In genomic region chr4:138819101-138819500, GRCm38 (mm10) we compare ENCODE assay signal across 9 mouse cellular contexts. TPM values are rescaled to one million over a fixed set of nuclear protein-coding genes. Genes with fewer than 3 reads are reported as not detected.
DNase-seq lines count a peak whose midpoint lies in the region; ATAC-seq lines count a peak whose summit lies in the region.
"Had no signal": no experiment of that assay in that cellular context is flagged by ENCODE, and none has a peak within 500 bp of the region (broad histone marks: within the 10 kb centered on the region; RNA-seq: fewer than 3 reads in every experiment).

No protein-coding gene starts in this region.

- no peak overlapping the region for H3K4me2 ChIP-seq in lung, embryonic 15.5 days
- H3K4me2 ChIP-seq in forebrain, embryonic 15.5 days (replicated peaks): no peak overlapping the region
- H3K4me2 ChIP-seq: neural tube, embryonic 12.5 days had no signal

- H3K9me3 ChIP-seq in heart, embryonic 10.5 days: no peaks in the 10 kb centered on the region
- no peaks in the 10 kb centered on the region for H3K9me3 ChIP-seq in lung, embryonic 15.5 days
- no peaks in the 10 kb centered on the region for H3K9me3 ChIP-seq in forebrain, embryonic 15.5 days

- peaks cover 18% of the 10 kb centered on the region for H3K4me1 ChIP-seq in heart, embryonic 10.5 days
- peaks cover 14% of the 10 kb centered on the region for H3K4me1 ChIP-seq in lung, embryonic 15.5 days
- peaks cover 5% of the 10 kb centered on the region; the same call in 1 of the 2 replicates for H3K4me1 ChIP-seq in forebrain, embryonic 15.5 days
- H3K4me1 ChIP-seq: neural tube, embryonic 12.5 days had no signal

- no peaks in the 10 kb centered on the region for H3K36me3 ChIP-seq in heart, embryonic 10.5 days
- no peaks in the 10 kb centered on the region for H3K36me3 ChIP-seq in lung, embryonic 15.5 days
- H3K36me3 ChIP-seq in forebrain, embryonic 15.5 days: no peaks in the 10 kb centered on the region
- H3K36me3 ChIP-seq: neural tube, embryonic 12.5 days had no signal

- peaks cover 9% of the 10 kb centered on the region; the same call in 1 of the 2 replicates for H3K27me3 ChIP-seq in heart, embryonic 10.5 days (ENCODE audit: insufficient read depth, poor library complexity, severe bottlenecking)
- no peaks in the 10 kb centered on the region for H3K27me3 ChIP-seq in lung, embryonic 15.5 days
- no peaks in the 10 kb centered on the region for H3K27me3 ChIP-seq in forebrain, embryonic 15.5 days
- H3K27me3 ChIP-seq: neural tube, embryonic 12.5 days had no signal

- 0 out of 2 replicates have a peak, but pooled peaks have one; percentile 59 for ATAC-seq in lung, embryonic 15.5 days (ENCODE audit: borderline replicate concordance, extremely low read depth, low FRiP score, low TSS enrichment)
- ATAC-seq in megakaryocyte-erythroid progenitor cell, adult 5-6 weeks (replicated peaks; ENCODE audit: low FRiP score, low TSS enrichment, poor library complexity, severe bottlenecking): no peak
- no peak for ATAC-seq in forebrain, embryonic 15.5 days (replicated peaks)

- H3K4me3 ChIP-seq in heart, embryonic 10.5 days: peak overlapping the region; percentile 10; the same call in 1 of the 2 replicates
- H3K4me3 ChIP-seq in lung, embryonic 15.5 days: no peak overlapping the region
- H3K4me3 ChIP-seq in forebrain, embryonic 15.5 days: no peak overlapping the region
- H3K4me3 ChIP-seq: neural tube, embryonic 12.5 days had no signal

- peak overlapping the region; percentile 52 for H3K27ac ChIP-seq in heart, embryonic 10.5 days
- no peak overlapping the region for H3K27ac ChIP-seq in lung, embryonic 15.5 days
- no peak overlapping the region for H3K27ac ChIP-seq in forebrain, embryonic 15.5 days (replicated peaks)
- H3K27ac ChIP-seq: neural tube, embryonic 12.5 days had no signal

- no peak overlapping the region for H3K9ac ChIP-seq in lung, embryonic 15.5 days
- H3K9ac ChIP-seq in forebrain, embryonic 15.5 days (replicated peaks): no peak overlapping the region
- H3K9ac ChIP-seq: neural tube, embryonic 12.5 days had no signal

- DNase-seq in cerebellum, adult 9-11 months: peak; percentile 7
- DNase-seq in cerebellum, adult 8-10 months: no peak
- peak; percentile 60 for DNase-seq in adrenal gland, adult 8-10 months
- no peak for DNase-seq in heart, embryonic 10.5 days (ENCODE audit: low spot score)
- no peak for DNase-seq in urinary bladder, postnatal 10 days (ENCODE audit: low spot score)

- 31% methylated on average over 8 of the region's 8 CpGs for WGBS in heart, embryonic 10.5 days
- WGBS in lung, embryonic 15.5 days: 30% methylated on average over 8 of the region's 8 CpGs
- WGBS in forebrain, embryonic 15.5 days: 17% methylated on average over 8 of the region's 8 CpGs

RNA-seq across cellular contexts. Expression of gene Pla2g2d, which starts 43.6 kb away (rescaled TPM):
- total RNA-seq in adrenal gland, adult 8-10 months (2022): 1 to 10 TPM; 1.8 to 4.1 (median 2.8) TPM
- polyA plus RNA-seq in heart, embryonic 10.5 days (2016; fragmentation: Nextera tagmentation; extraction: Ambion mirVana): 0.19 TPM in 1 of 2 replicates, not detected in the other
- polyA plus RNA-seq in lung, embryonic 15.5 days (2015; fragmentation: Nextera tagmentation; extraction: Ambion mirVana): not detected in 2 replicates
- total RNA-seq in megakaryocyte-erythroid progenitor cell, adult 5-6 weeks (2014; fragmentation: Nextera tagmentation): not detected in 2 replicates
- not detected in 2 replicates for total RNA-seq in megakaryocyte-erythroid progenitor cell, adult 5-6 weeks (2017)
- not detected in 2 replicates for polyA plus RNA-seq in forebrain, embryonic 15.5 days (2015; fragmentation: Nextera tagmentation; extraction: Ambion mirVana)

RNA-seq across cellular contexts. Expression of gene Pla2g5, which starts 44.2 kb away (rescaled TPM):
- 10 to 100 TPM; 13.3 to 43.8 (median 24.8) TPM for total RNA-seq in adrenal gland, adult 8-10 months (2022)
- polyA plus RNA-seq in heart, embryonic 10.5 days (2016; fragmentation: Nextera tagmentation; extraction: Ambion mirVana): 0.91 and 2.1 TPM in 2 replicates
- polyA plus RNA-seq in lung, embryonic 15.5 days (2015; fragmentation: Nextera tagmentation; extraction: Ambion mirVana): 0.44 and 0.50 TPM in 2 replicates
- total RNA-seq in megakaryocyte-erythroid progenitor cell, adult 5-6 weeks (2014; fragmentation: Nextera tagmentation): not detected in 2 replicates
- total RNA-seq in megakaryocyte-erythroid progenitor cell, adult 5-6 weeks (2017): not detected in 2 replicates
- 0.45 and 0.76 TPM in 2 replicates for polyA plus RNA-seq in forebrain, embryonic 15.5 days (2015; fragmentation: Nextera tagmentation; extraction: Ambion mirVana)
- polyA plus RNA-seq: neural tube, embryonic 12.5 days had no signal

RNA-seq across cellular contexts. Expression of gene Gm13030, which starts 54.7 kb away (rescaled TPM):
- total RNA-seq in adrenal gland, adult 8-10 months (2022): not detected
- not detected in 2 replicates for polyA plus RNA-seq in heart, embryonic 10.5 days (2016; fragmentation: Nextera tagmentation; extraction: Ambion mirVana)
- polyA plus RNA-seq in lung, embryonic 15.5 days (2015; fragmentation: Nextera tagmentation; extraction: Ambion mirVana): not detected in 2 replicates
- total RNA-seq in megakaryocyte-erythroid progenitor cell, adult 5-6 weeks (2014; fragmentation: Nextera tagmentation): not detected in 2 replicates
- not detected in 2 replicates for total RNA-seq in megakaryocyte-erythroid progenitor cell, adult 5-6 weeks (2017)
- not detected in 2 replicates for polyA plus RNA-seq in forebrain, embryonic 15.5 days (2015; fragmentation: Nextera tagmentation; extraction: Ambion mirVana)
- polyA plus RNA-seq: neural tube, embryonic 12.5 days had no signal

RNA-seq across cellular contexts. Expression of gene Pla2g2e, which starts 58.6 kb away (rescaled TPM):
- 1 to 10 TPM in 2 of 4 experiments, under 1 TPM in 2; 0.46 to 2.9 (median 0.86) TPM for total RNA-seq in adrenal gland, adult 8-10 months (2022)
- polyA plus RNA-seq in heart, embryonic 10.5 days (2016; fragmentation: Nextera tagmentation; extraction: Ambion mirVana): not detected in 2 replicates
- not detected in 2 replicates for polyA plus RNA-seq in lung, embryonic 15.5 days (2015; fragmentation: Nextera tagmentation; extraction: Ambion mirVana)
- total RNA-seq in megakaryocyte-erythroid progenitor cell, adult 5-6 weeks (2014; fragmentation: Nextera tagmentation): not detected in 2 replicates
- not detected in 2 replicates for total RNA-seq in megakaryocyte-erythroid progenitor cell, adult 5-6 weeks (2017)
- polyA plus RNA-seq in forebrain, embryonic 15.5 days (2015; fragmentation: Nextera tagmentation; extraction: Ambion mirVana): not detected in 2 replicates
- polyA plus RNA-seq: neural tube, embryonic 12.5 days had no signal

Comparison
In these comparisons a context has a peak if more than half of its experiments do, and no peak if none do; other contexts are left out.
1. DNase-seq: peak in cerebellum, adult 9-11 months (single experiment) and adrenal gland, adult 8-10 months (single experiment); none in cerebellum, adult 8-10 months (single experiment), heart, embryonic 10.5 days (single experiment) and urinary bladder, postnatal 10 days (single experiment).